Mouse (Mus musculus): ENCODE results near the gene Prr5l. TPM values are rescaled to one million over a fixed set of nuclear protein-coding genes. Genes with fewer than 3 reads are reported as not detected.

Gene Prr5l
- polyA plus RNA-seq, 1 experiment from 2014 or later = 3.8 TPM

- Histone ChIP-seq H3K9ac (ENCODE audit: low read length) (no peak overlapping the region), H3K27ac (replicated peaks) (no peak overlapping the region), H3K4me2 (replicated peaks; ENCODE audit: low read depth) (no peak overlapping the region), H3K4me3 (ENCODE audit: low read depth, low read length) (no peak overlapping the region), H3K27me3 (ENCODE audit: control insufficient read depth, insufficient read depth, low read length) (no peaks in the 10 kb centered on the region), H3K9me3 (ENCODE audit: control insufficient read depth, low read length) (no peaks in the 10 kb centered on the region), H3K36me3 (ENCODE audit: control insufficient read depth, insufficient read depth, low read length) (peaks cover 18% of the 10 kb centered on the region; the same call in 1 of the 2 replicates), H3K4me1 (replicated peaks; ENCODE audit: control insufficient read depth, insufficient read depth) (no peaks in the 10 kb centered on the region)
- DNase-seq (ENCODE audit: low spot score) (no peak), ATAC-seq (ENCODE audit: low FRiP score, low TSS enrichment) (no peak)
- 63% methylated on average over 4 of the region's 4 CpGs for WGBS
- TF ChIP-seq EP300 (optimal IDR thresholded peaks at IDR 0.05) (no peak), CTCF (IDR thresholded peaks at IDR 0.05; ENCODE audit: low read depth) (no peak)
Observed at GRCm38 (mm10) chr2:101693043-101693442, 189.8 kb downstream of the Prr5l start.

DNA sequence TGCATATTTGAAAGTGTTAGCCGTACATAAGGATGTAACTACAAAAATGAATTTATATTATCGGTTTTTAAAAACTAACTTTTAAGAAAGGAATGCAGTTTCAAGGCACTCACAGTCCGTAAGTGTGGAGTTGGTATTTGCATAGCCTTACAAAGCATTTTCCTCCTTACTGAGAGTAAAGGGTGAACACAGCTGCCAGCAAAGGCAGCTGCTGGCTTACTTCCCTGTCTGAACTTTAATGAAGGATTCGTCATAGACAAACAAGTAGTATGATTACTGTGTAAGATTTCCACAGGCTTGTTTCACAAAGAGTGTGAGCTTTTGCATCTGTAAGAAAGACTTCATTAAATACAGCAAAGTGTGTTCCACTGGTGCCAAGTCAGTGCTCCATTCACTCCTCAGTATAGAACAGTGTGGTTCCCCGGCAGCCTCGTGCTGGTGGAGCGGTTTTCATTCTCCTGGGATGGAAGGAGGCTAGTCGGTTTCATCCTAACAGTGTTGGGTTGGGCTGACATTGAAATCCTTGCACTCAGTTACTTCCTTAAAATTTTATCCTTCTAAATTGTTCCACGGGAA is 192.5 kb downstream of the Prr5l start:
- DNase-seq (ENCODE audit: low spot score) (no peak), ATAC-seq (ENCODE audit: low FRiP score, low TSS enrichment) (no peak)
- no peak overlapping the region for H3K4me2 ChIP-seq (replicated peaks; ENCODE audit: low read depth)
- no peaks in the 10 kb centered on the region for H3K9me3 ChIP-seq (ENCODE audit: control insufficient read depth, low read length)
- no peak overlapping the region for H3K9ac ChIP-seq (ENCODE audit: low read length)
- H3K27ac ChIP-seq (replicated peaks) = no peak overlapping the region
- H3K36me3 ChIP-seq (ENCODE audit: control insufficient read depth, insufficient read depth, low read length) = peaks cover 17% of the 10 kb centered on the region
- TF ChIP-seq CTCF (IDR thresholded peaks at IDR 0.05; ENCODE audit: low read depth) (no peak), EP300 (optimal IDR thresholded peaks at IDR 0.05) (no peak)
- no peak overlapping the region for H3K4me3 ChIP-seq (ENCODE audit: low read depth, low read length)
- WGBS = 84% methylated on average over 9 of the region's 9 CpGs
- H3K27me3 ChIP-seq (ENCODE audit: control insufficient read depth, insufficient read depth, low read length) = no peaks in the 10 kb centered on the region
- H3K4me1 ChIP-seq (replicated peaks; ENCODE audit: control insufficient read depth, insufficient read depth) = no peaks in the 10 kb centered on the region

DNA sequence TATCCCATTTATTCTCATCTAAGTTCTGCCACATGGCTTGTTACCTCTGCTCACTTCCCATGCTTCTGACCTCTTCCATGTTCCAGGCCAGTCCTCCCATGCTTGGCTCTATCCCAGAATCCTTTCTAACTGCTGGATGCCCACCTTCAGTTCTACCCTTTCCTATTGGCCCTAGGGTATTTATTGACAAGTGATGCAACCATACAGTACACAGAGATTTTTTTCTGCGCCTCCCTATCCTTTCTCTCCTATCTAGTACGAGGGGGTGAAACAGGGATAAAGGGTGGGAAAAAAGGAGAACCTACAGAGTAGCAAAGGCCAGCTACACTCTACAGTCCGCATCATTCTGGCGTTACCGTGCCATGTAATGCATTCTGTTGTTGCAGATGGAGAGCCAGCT is 194.8 kb downstream of the Prr5l start:
- 94% methylated on average over 5 of the region's 5 CpGs for WGBS
- H3K27ac ChIP-seq (replicated peaks) = no peak overlapping the region
- no peaks in the 10 kb centered on the region for H3K9me3 ChIP-seq (ENCODE audit: control insufficient read depth, low read length)
- peaks cover 17% of the 10 kb centered on the region for H3K36me3 ChIP-seq (ENCODE audit: control insufficient read depth, insufficient read depth, low read length)
- H3K4me2 ChIP-seq (replicated peaks; ENCODE audit: low read depth) = no peak overlapping the region
- TF ChIP-seq CTCF (IDR thresholded peaks at IDR 0.05; ENCODE audit: low read depth) (no peak), EP300 (optimal IDR thresholded peaks at IDR 0.05) (no peak)
- H3K9ac ChIP-seq (ENCODE audit: low read length) = no peak overlapping the region
- H3K4me3 ChIP-seq (ENCODE audit: low read depth, low read length) = no peak overlapping the region
- H3K4me1 ChIP-seq (replicated peaks; ENCODE audit: control insufficient read depth, insufficient read depth) = no peaks in the 10 kb centered on the region
- no peak for DNase-seq (ENCODE audit: low spot score)
- ATAC-seq (ENCODE audit: low FRiP score, low TSS enrichment) = no peak
- no peaks in the 10 kb centered on the region for H3K27me3 ChIP-seq (ENCODE audit: control insufficient read depth, insufficient read depth, low read length)

GRCm38 (mm10) chr2:101684421-101684820 is 198.4 kb downstream of the Prr5l start:
- no peak overlapping the region for H3K4me2 ChIP-seq (replicated peaks; ENCODE audit: low read depth)
- WGBS = 82% methylated on average over 12 of the region's 12 CpGs
- H3K9me3 ChIP-seq (ENCODE audit: control insufficient read depth, low read length) = no peaks in the 10 kb centered on the region
- peaks cover 10% of the 10 kb centered on the region for H3K36me3 ChIP-seq (ENCODE audit: control insufficient read depth, insufficient read depth, low read length)
- no peak for ATAC-seq (ENCODE audit: low FRiP score, low TSS enrichment)
- H3K27ac ChIP-seq (replicated peaks) = no peak overlapping the region
- H3K4me3 ChIP-seq (ENCODE audit: low read depth, low read length) = no peak overlapping the region
- no peak overlapping the region for H3K9ac ChIP-seq (ENCODE audit: low read length)
- H3K4me1 ChIP-seq (replicated peaks; ENCODE audit: control insufficient read depth, insufficient read depth) = no peaks in the 10 kb centered on the region
- no peak for DNase-seq (ENCODE audit: low spot score)
- no peak for TF ChIP-seq EP300 (optimal IDR thresholded peaks at IDR 0.05)
- no peaks in the 10 kb centered on the region for H3K27me3 ChIP-seq (ENCODE audit: control insufficient read depth, insufficient read depth, low read length)

- H3K9me3 ChIP-seq (ENCODE audit: control insufficient read depth, low read length) = no peaks in the 10 kb centered on the region
- no peaks in the 10 kb centered on the region for H3K4me1 ChIP-seq (replicated peaks; ENCODE audit: control insufficient read depth, insufficient read depth)
- TF ChIP-seq CTCF (IDR thresholded peaks at IDR 0.05; ENCODE audit: low read depth) (no peak), EP300 (optimal IDR thresholded peaks at IDR 0.05) (no peak)
- DNase-seq (ENCODE audit: low spot score) (no peak), ATAC-seq (ENCODE audit: low FRiP score, low TSS enrichment) (no peak)
- WGBS = 3% methylated on average over 15 of the region's 15 CpGs
- H3K4me2 ChIP-seq (replicated peaks; ENCODE audit: low read depth) = peak overlapping the region; percentile 93
- no peak overlapping the region for H3K27ac ChIP-seq (replicated peaks)
- H3K4me3 ChIP-seq (ENCODE audit: low read depth, low read length) = peak overlapping the region; percentile 99
- no peaks in the 10 kb centered on the region; the same call in 1 of the 2 replicates for H3K36me3 ChIP-seq (ENCODE audit: control insufficient read depth, insufficient read depth, low read length)
- peak overlapping the region; percentile 96 for H3K9ac ChIP-seq (ENCODE audit: low read length)
- no peaks in the 10 kb centered on the region for H3K27me3 ChIP-seq (ENCODE audit: control insufficient read depth, insufficient read depth, low read length)
Observed at GRCm38 (mm10) chr2:101679164-101679784, 203.6 kb downstream of the Prr5l start.

GRCm38 (mm10) chr2:101678236-101679021 is 204.4 kb downstream of the Prr5l start, which contains the start of gene Traf6:
Gene Traf6 (plus strand): TSS chr2:101678429.
- Histone ChIP-seq H3K4me1 (replicated peaks; ENCODE audit: control insufficient read depth, insufficient read depth) (no peaks in the 10 kb centered on the region), H3K4me2 (replicated peaks; ENCODE audit: low read depth) (peak within 1 kb of the TSS; percentile 93), H3K9ac (ENCODE audit: low read length) (peak within 1 kb of the TSS; percentile 96), H3K27me3 (ENCODE audit: control insufficient read depth, insufficient read depth, low read length) (no peaks in the 10 kb centered on the region), H3K27ac (replicated peaks) (peak within 1 kb of the TSS; percentile 56), H3K9me3 (ENCODE audit: control insufficient read depth, low read length) (no peaks in the 10 kb centered on the region), H3K4me3 (ENCODE audit: low read depth, low read length) (peak within 1 kb of the TSS; percentile 99), H3K36me3 (ENCODE audit: control insufficient read depth, insufficient read depth, low read length) (no peaks in the 10 kb centered on the region; the same call in 1 of the 2 replicates)
- peak; percentile 96 for ATAC-seq (ENCODE audit: low FRiP score, low TSS enrichment)
- WGBS = under 1% methylated on average over 67 of the region's 68 CpGs
- TF ChIP-seq CTCF (IDR thresholded peaks at IDR 0.05; ENCODE audit: low read depth) = peak; percentile 88
- no peak for TF ChIP-seq EP300 (optimal IDR thresholded peaks at IDR 0.05)
- DNase-seq (ENCODE audit: low spot score) = peak; percentile 92
